8 mouse cellular contexts compared by ENCODE assay signal in genomic region chr16:78490245-78490644, GRCm38 (mm10).
A peak's percentile ranks its signal among the peaks of the same experiment; 100 is the strongest.
DNase-seq lines count a peak whose midpoint lies in the region; ATAC-seq and TF ChIP-seq lines count a peak whose summit lies in the region.

No protein-coding gene starts in this region.

- 18% methylated on average over 12 of the region's 12 CpGs for WGBS in intestine, embryonic 14.5 days
- 5% methylated on average over 12 of the region's 12 CpGs for WGBS in liver, postnatal 0 days (ENCODE audit: insufficient replicate concordance)
- 27% methylated on average over 12 of the region's 12 CpGs for WGBS in neural tube, embryonic 12.5 days

- no peak for TF ChIP-seq EP300 in liver, postnatal 0 days (IDR thresholded peaks at IDR 0.05; ENCODE audit: low read depth)

- no peaks in the 10 kb centered on the region for H3K36me3 ChIP-seq in intestine, embryonic 14.5 days (ENCODE audit: control insufficient read depth, insufficient read depth, low read length)
- no peaks in the 10 kb centered on the region for H3K36me3 ChIP-seq in liver, postnatal 0 days (replicated peaks; ENCODE audit: insufficient read depth, low read length)
- H3K36me3 ChIP-seq in neural tube, embryonic 12.5 days, result no peaks in the 10 kb centered on the region

- no peaks in the 10 kb centered on the region for H3K27me3 ChIP-seq in intestine, embryonic 14.5 days (replicated peaks; ENCODE audit: control insufficient read depth, insufficient read depth, low read length)
- H3K27me3 ChIP-seq in liver, postnatal 0 days (ENCODE audit: insufficient read depth, low read length), result no peaks in the 10 kb centered on the region
- no peaks in the 10 kb centered on the region for H3K27me3 ChIP-seq in neural tube, embryonic 12.5 days (replicated peaks)

- H3K9ac ChIP-seq in intestine, embryonic 14.5 days (ENCODE audit: low read length), result no peak overlapping the region
- no peak overlapping the region for H3K9ac ChIP-seq in liver, postnatal 0 days (replicated peaks)
- no peak overlapping the region for H3K9ac ChIP-seq in neural tube, embryonic 12.5 days

- H3K9me3 ChIP-seq in intestine, embryonic 14.5 days (ENCODE audit: control insufficient read depth, low read length), result no peaks in the 10 kb centered on the region
- no peaks in the 10 kb centered on the region; the same call in 1 of the 2 replicates for H3K9me3 ChIP-seq in liver, postnatal 0 days (ENCODE audit: low read length)
- H3K9me3 ChIP-seq in neural tube, embryonic 12.5 days, result no peaks in the 10 kb centered on the region

- H3K4me3 ChIP-seq in intestine, embryonic 14.5 days (ENCODE audit: low read depth, low read length), result peak overlapping the region; percentile 12
- peak overlapping the region; percentile 29 for H3K4me3 ChIP-seq in liver, postnatal 0 days (ENCODE audit: low read depth, low read length)
- H3K4me3 ChIP-seq in neural tube, embryonic 12.5 days, result no peak overlapping the region

- no peaks in the 10 kb centered on the region for H3K4me1 ChIP-seq in intestine, embryonic 14.5 days (replicated peaks; ENCODE audit: control insufficient read depth, insufficient read depth, low read length)
- H3K4me1 ChIP-seq in liver, postnatal 0 days (ENCODE audit: insufficient read depth), result 0 out of 2 replicates have a peak, but pooled peaks cover 4% of the 10 kb centered on the region
- no peaks in the 10 kb centered on the region for H3K4me1 ChIP-seq in neural tube, embryonic 12.5 days

- H3K4me2 ChIP-seq in intestine, embryonic 14.5 days (ENCODE audit: low read length), result peak overlapping the region; percentile 47
- H3K4me2 ChIP-seq in liver, postnatal 0 days (ENCODE audit: low read depth, low read length), result peak overlapping the region; percentile 64
- H3K4me2 ChIP-seq in neural tube, embryonic 12.5 days (replicated peaks), result peak overlapping the region; percentile 33

- H3K27ac ChIP-seq in intestine, embryonic 14.5 days (ENCODE audit: low read depth), result no peak overlapping the region
- H3K27ac ChIP-seq in liver, postnatal 0 days (ENCODE audit: low read depth), result no peak overlapping the region
- H3K27ac ChIP-seq in neural tube, embryonic 12.5 days, result no peak overlapping the region

- peak; percentile 61 for DNase-seq in urinary bladder, postnatal 14 days (ENCODE audit: low spot score)
- DNase-seq in urinary bladder, adult 2 months (ENCODE audit: low spot score), result no peak
- DNase-seq in gastrocnemius, postnatal 4 days (ENCODE audit: low spot score in 2 of 2), result peak; percentile 20 to 32
- peak; percentile 62 for DNase-seq in intestine, embryonic 14.5 days (ENCODE audit: low spot score)
- peak; percentile 46 for DNase-seq in liver, postnatal 0 days
- no peak for DNase-seq in right cerebral cortex, adult 18-20 months
- no peak for DNase-seq in right cerebral cortex, postnatal 10 days (ENCODE audit: low spot score in 2 of 2)

- 0 out of 2 replicates have a peak, but pooled peaks have one; percentile 50 for ATAC-seq in intestine, embryonic 14.5 days (replicated peaks; ENCODE audit: low FRiP score, low TSS enrichment, low read depth)
- peak; percentile 47 for ATAC-seq in liver, postnatal 0 days
- ATAC-seq in neural tube, embryonic 12.5 days (ENCODE audit: low FRiP score, low read depth), result no peak

- TF ChIP-seq CTCF in liver, postnatal 0 days (IDR thresholded peaks at IDR 0.05; ENCODE audit: low read depth), result no peak

Comparison
In these comparisons a context has a peak if more than half of its experiments do, and no peak if none do; other contexts are left out.
1. DNase-seq: peak in urinary bladder, postnatal 14 days (single experiment), gastrocnemius, postnatal 4 days (2 of 2), intestine, embryonic 14.5 days (single experiment) and liver, postnatal 0 days (single experiment); none in urinary bladder, adult 2 months (single experiment), right cerebral cortex, adult 18-20 months (single experiment) and right cerebral cortex, postnatal 10 days (0 of 2).
2. Peak in every context shown above with its lines, with median percentiles within 50 percentile points of each other: H3K4me2 ChIP-seq.